Mouse (Mus musculus) hindbrain, embryonic 11.5 days (tissue): ENCODE data around the gene Pcp4l1. TPM values are rescaled to one million over a fixed set of nuclear protein-coding genes. Genes with fewer than 3 reads are reported as not detected.
A peak's percentile ranks its signal among the peaks of the same experiment; 100 is the strongest.

ENCODE experiments used
- ATAC-seq: fragments of 200-750 bp; cut with Nextera tagmentation; 2 replicates; pipeline ENCODE4 v1.8.0; 2017; ENCODE audit warnings: mild to moderate bottlenecking, moderate TSS enrichment, moderate library complexity; ENCODE audit not compliant: low FRiP score
- DNase-seq: peaks from one replicate; pipeline ENCODE4 v3.0.0-alpha.2; 2015; ENCODE audit warnings: low spot score
- H3K27ac ChIP-seq: fragments of 300-500 bp; sonication (generic); 2 replicates; pipeline ENCODE4 v1.5.1; 2014; ENCODE audit warnings: mild to moderate bottlenecking, low read depth, low read length
- H3K27me3 ChIP-seq: fragments of 300-500 bp; sonication (generic); 2 replicates; pipeline ENCODE4 v1.6.1; 2014; ENCODE audit warnings: mild to moderate bottlenecking, low read length, moderate library complexity, mixed read lengths; ENCODE audit not compliant: control insufficient read depth, insufficient read depth
- H3K36me3 ChIP-seq: fragments of 300-500 bp; sonication (generic); 2 replicates; pipeline ENCODE4 v1.6.1; 2014; ENCODE audit warnings: mild to moderate bottlenecking, low read length, moderate library complexity, mixed read lengths; ENCODE audit not compliant: control insufficient read depth, insufficient read depth
- H3K4me1 ChIP-seq: fragments of 300-500 bp; sonication (generic); replicated peaks from 2 replicates; pipeline ENCODE4 v1.6.1; 2014; ENCODE audit warnings: low read length, mixed read lengths; ENCODE audit not compliant: control insufficient read depth, insufficient read depth
- H3K4me2 ChIP-seq: fragments of 300-500 bp; sonication (generic); replicated peaks from 2 replicates; pipeline ENCODE4 v1.6.1; 2014; ENCODE audit warnings: mild to moderate bottlenecking, low read depth, low read length
- H3K4me3 ChIP-seq: fragments of 300-500 bp; sonication (generic); 2 replicates; pipeline ENCODE4 v1.5.1; 2014; ENCODE audit warnings: low read depth, low read length
- H3K9ac ChIP-seq: fragments of 300-500 bp; sonication (generic); 2 replicates; pipeline ENCODE4 v1.6.1; 2014; ENCODE audit warnings: low read depth, low read length
- H3K9me3 ChIP-seq: fragments of 300-500 bp; sonication (generic); 2 replicates; pipeline ENCODE4 v1.6.1; 2016; ENCODE audit warnings: low read length; ENCODE audit not compliant: control insufficient read depth
- whole genome bisulfite sequencing: fragments of 180-500 bp; shearing (Covaris S2); extraction: QIAGEN DNeasy Blood & Tissue Kit; methylation state at CpG from one replicate; pipeline ENCODE4 v1.1.7; 2014; 5-methylcytosine and 5-hydroxymethylcytosine counted together
- polyA plus RNA-seq: library from polyadenylated mRNA; unstranded; fragments of >200 nt; fragmentation: Nextera tagmentation; extraction: Ambion mirVana; gene quantifications from 2 replicates; pipeline ENCODE4 v1.2.1, GENCODE M21; 2014

Pcp4l1 gene
- polyA plus RNA-seq, 1 experiment from 2014 or later, result 31.4 TPM

DNA sequence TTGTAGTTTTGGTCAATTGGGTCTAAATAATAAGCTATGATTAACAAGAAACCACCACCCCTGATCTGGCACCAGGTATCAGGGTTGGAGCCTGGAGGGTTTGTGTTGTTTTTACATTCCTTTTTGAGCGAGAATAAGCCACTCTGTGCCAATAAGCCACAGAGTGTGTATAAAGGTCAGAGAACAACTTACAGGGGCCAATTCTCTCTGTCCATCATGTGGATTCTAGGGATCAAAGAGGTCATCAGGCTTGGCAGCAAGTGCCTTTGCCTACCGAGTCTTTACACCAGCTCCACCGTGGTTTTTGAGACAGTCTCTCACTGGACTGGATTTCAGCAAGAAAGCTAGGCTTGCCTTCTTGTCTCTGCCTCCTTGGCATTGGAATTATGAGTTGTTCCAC is 16.8 kb upstream of the Pcp4l1 start:
- no peak overlapping the region for H3K4me2 ChIP-seq
- H3K27me3 ChIP-seq, result no peaks in the 10 kb centered on the region
- H3K9ac ChIP-seq, result no peak overlapping the region
- no peak for ATAC-seq
- no peak overlapping the region for H3K27ac ChIP-seq
- WGBS, result 55% methylated on average over 3 of the region's 3 CpGs
- no peak for DNase-seq
- no peaks in the 10 kb centered on the region for H3K4me1 ChIP-seq
- no peak overlapping the region for H3K4me3 ChIP-seq
- H3K36me3 ChIP-seq, result no peaks in the 10 kb centered on the region
- no peaks in the 10 kb centered on the region for H3K9me3 ChIP-seq

- no peaks in the 10 kb centered on the region for H3K27me3 ChIP-seq
- H3K36me3 ChIP-seq, result no peaks in the 10 kb centered on the region
- H3K27ac ChIP-seq, result no peak overlapping the region
- H3K4me3 ChIP-seq, result no peak overlapping the region
- 43% methylated on average over 4 of the region's 4 CpGs for WGBS
- H3K9me3 ChIP-seq, result no peaks in the 10 kb centered on the region
- H3K9ac ChIP-seq, result no peak overlapping the region
- no peak for DNase-seq
- no peak for ATAC-seq
- H3K4me2 ChIP-seq, result no peak overlapping the region
- no peaks in the 10 kb centered on the region for H3K4me1 ChIP-seq
Measured at GRCm38 (mm10) chr1:171209409-171209808, 13.3 kb upstream of the Pcp4l1 start.

- Histone ChIP-seq H3K27ac (no peak overlapping the region), H3K4me2 (no peak overlapping the region), H3K36me3 (no peaks in the 10 kb centered on the region), H3K9ac (no peak overlapping the region), H3K27me3 (no peaks in the 10 kb centered on the region), H3K9me3 (no peaks in the 10 kb centered on the region), H3K4me1 (no peaks in the 10 kb centered on the region), H3K4me3 (no peak overlapping the region)
- no peak; the same call in 1 of the 2 replicates for ATAC-seq
- DNase-seq, result no peak
- 67% methylated on average over 6 of the region's 6 CpGs for WGBS
Measured at GRCm38 (mm10) chr1:171205704-171206493, 9.8 kb upstream of the Pcp4l1 start.

- Histone ChIP-seq H3K9ac (no peak overlapping the region), H3K36me3 (no peaks in the 10 kb centered on the region), H3K27me3 (no peaks in the 10 kb centered on the region), H3K27ac (no peak overlapping the region), H3K9me3 (no peaks in the 10 kb centered on the region), H3K4me2 (no peak overlapping the region), H3K4me3 (no peak overlapping the region), H3K4me1 (no peaks in the 10 kb centered on the region)
- DNase-seq (no peak), ATAC-seq (no peak)
- WGBS, result 69% methylated on average over 7 of the region's 7 CpGs
Measured at GRCm38 (mm10) chr1:171204249-171204644, 8.2 kb upstream of the Pcp4l1 start.

DNA sequence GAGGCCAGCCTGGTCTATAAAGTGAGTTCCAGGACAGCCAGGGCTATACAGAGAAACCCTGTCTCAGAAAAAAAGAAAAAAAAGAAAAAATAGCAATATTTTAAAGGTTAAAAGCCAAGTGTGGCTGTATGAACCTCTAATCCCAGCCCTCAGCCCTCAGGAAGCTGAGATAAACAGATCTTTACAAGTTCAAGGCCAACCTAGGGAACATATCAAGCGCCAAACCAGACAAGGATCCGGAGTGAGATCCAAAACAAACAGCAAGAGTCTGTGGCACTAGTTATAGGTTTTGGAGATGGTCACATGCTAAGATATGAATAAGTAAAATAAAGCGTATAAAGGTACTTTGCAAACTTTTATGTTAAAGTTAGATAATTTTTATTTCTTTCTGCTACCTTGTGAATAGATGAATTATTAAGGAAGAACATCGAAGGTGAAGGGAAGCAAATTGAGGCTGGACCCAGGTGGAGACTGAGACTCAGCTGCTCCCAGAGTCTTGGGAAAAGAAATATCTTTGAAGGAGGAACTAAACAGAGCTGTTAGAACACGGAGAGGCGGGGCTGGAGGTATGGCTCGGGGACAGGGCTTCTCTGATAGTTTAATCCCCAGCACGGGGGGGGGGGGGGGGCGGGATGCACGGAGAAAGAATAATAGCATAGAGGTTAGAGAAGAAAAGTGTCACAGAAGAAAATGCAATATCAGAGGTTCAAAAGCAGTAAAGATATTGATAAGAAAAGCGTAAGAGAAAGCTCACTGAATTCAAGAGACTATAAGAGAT is 7.6 kb upstream of the Pcp4l1 start:
- ATAC-seq (no peak), DNase-seq (no peak)
- H3K4me2 ChIP-seq, result no peak overlapping the region
- H3K27me3 ChIP-seq, result no peaks in the 10 kb centered on the region
- H3K4me1 ChIP-seq, result no peaks in the 10 kb centered on the region
- no peak overlapping the region for H3K9ac ChIP-seq
- H3K9me3 ChIP-seq, result no peaks in the 10 kb centered on the region
- 67% methylated on average over 9 of the region's 11 CpGs for WGBS
- H3K36me3 ChIP-seq, result no peaks in the 10 kb centered on the region
- no peak overlapping the region for H3K4me3 ChIP-seq
- H3K27ac ChIP-seq, result no peak overlapping the region

DNA sequence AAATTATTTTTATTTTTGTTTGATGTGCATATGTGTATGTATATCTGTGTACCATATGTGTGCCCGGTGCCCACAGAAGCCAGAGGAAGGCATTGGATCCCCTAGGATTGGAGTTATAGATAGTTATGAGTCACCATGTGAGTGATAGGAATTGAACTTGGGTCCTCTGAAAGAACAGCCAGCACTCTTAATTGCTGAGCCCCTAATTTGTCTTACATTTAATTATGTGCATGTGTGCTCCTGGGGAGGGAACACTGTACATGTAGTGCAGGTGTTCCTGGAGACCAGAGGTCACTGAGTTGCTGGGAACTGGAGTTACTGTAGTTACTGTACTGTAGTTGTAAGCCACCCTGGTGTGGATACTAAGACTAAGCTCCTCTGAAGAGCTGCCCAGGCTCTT is 4.7 kb upstream of the Pcp4l1 start:
- H3K4me1 ChIP-seq, result 0 out of 2 replicates have a peak, but pooled peaks cover 1% of the 10 kb centered on the region
- no peaks in the 10 kb centered on the region for H3K36me3 ChIP-seq
- 98% methylated on average over 1 of the region's 1 CpGs for WGBS
- no peak for DNase-seq
- H3K9me3 ChIP-seq, result no peaks in the 10 kb centered on the region
- no peak overlapping the region for H3K4me3 ChIP-seq
- no peak overlapping the region for H3K9ac ChIP-seq
- no peak overlapping the region for H3K27ac ChIP-seq
- peaks cover 11% of the 10 kb centered on the region; the same call in 1 of the 2 replicates for H3K27me3 ChIP-seq
- ATAC-seq, result no peak
- no peak overlapping the region for H3K4me2 ChIP-seq

DNA sequence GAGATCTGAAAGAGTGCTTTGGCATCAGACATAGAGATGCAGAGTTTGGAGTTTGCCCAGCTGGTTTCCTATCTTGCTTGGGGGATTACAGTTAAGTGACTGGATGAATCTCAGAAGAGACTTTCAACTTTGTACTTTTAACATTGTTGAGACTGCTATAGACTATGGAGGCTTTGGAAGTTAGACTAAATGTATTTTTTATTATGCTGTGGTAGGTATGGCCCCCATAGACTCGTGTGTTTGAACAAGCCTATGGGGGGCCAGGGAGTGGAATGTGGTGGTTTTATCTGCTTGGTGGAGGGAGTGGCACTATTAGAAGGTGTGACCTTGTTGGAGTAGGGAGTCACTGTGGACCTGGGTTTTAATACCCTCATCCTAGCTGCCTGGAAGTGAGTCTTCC is 3.5 kb upstream of the Pcp4l1 start:
- 0 out of 2 replicates have a peak, but pooled peaks cover 3% of the 10 kb centered on the region for H3K4me1 ChIP-seq
- no peak overlapping the region for H3K4me3 ChIP-seq
- DNase-seq, result no peak
- H3K9ac ChIP-seq, result no peak overlapping the region
- H3K4me2 ChIP-seq, result no peak overlapping the region
- H3K9me3 ChIP-seq, result no peaks in the 10 kb centered on the region
- H3K27me3 ChIP-seq, result peaks cover 21% of the 10 kb centered on the region
- 58% methylated on average over 1 of the region's 1 CpGs for WGBS
- ATAC-seq, result no peak
- no peak overlapping the region for H3K27ac ChIP-seq
- no peaks in the 10 kb centered on the region for H3K36me3 ChIP-seq

DNA sequence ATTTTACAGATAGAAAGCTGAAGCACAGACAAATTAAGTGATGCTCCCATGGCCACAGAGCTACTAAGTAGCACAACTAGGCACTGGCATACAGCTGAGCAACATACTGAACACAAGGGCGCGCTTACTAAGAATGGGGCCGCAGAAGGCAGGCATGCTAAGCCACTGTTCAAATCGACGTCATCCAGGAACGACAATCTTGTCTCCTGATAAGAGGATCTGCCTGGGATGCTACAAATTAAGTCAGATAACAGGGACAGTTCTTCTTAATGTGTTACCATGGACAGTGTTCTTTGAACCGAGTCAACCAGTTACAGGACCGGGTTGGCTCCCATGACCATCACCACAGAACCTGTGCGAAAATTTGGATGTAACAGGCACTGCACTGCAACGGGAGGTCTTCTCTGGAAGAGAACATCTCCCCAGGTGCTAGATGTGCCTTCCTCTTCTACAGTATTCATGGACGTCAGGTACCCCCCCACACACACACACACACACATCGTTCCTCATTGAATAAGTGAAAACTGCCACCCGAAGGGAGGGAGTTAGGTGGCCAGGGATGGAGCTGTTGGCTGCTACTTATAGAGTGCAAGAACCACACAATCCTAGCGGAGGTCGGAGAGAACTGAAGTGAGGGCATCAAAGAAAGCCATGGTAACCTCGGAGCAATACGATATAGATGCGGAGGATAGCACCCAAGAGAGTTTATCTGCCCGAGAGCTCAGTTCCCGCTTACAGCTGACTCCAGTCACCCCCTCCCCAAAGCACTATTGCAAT is 834 bp downstream of the Pcp4l1 start:
- no peak overlapping the region for H3K27ac ChIP-seq
- peak overlapping the region; percentile 93 for H3K4me2 ChIP-seq
- DNase-seq (peak; percentile 54), ATAC-seq (0 out of 2 replicates have a peak, but pooled peaks have one; percentile 2)
- 0 out of 2 replicates have a peak, but pooled peaks cover 6% of the 10 kb centered on the region for H3K4me1 ChIP-seq
- H3K4me3 ChIP-seq, result peak overlapping the region; percentile 58
- H3K9me3 ChIP-seq, result no peaks in the 10 kb centered on the region
- H3K36me3 ChIP-seq, result no peaks in the 10 kb centered on the region
- peak overlapping the region; percentile 37; the same call in 1 of the 2 replicates for H3K9ac ChIP-seq
- WGBS, result 7% methylated on average over 20 of the region's 20 CpGs
- peaks cover 38% of the 10 kb centered on the region for H3K27me3 ChIP-seq
